Mouse (Mus musculus): ENCODE measurements around the gene Slc22a29. TPM values are rescaled to one million over a fixed set of nuclear protein-coding genes. Genes with fewer than 3 reads are reported as not detected.
A peak's percentile ranks its signal among the peaks of the same experiment; 100 is the strongest.
"Not testable (repeated sequence)": the region's sequence is repeated elsewhere in the genome, so short reads cannot be mapped to it uniquely, and the experiment has no call there.

Gene Slc22a29
- not detected in 2 replicates for polyA plus RNA-seq (2011; ENCODE audit: insufficient read depth, insufficient read length, low read depth, missing spikeins)

DNA sequence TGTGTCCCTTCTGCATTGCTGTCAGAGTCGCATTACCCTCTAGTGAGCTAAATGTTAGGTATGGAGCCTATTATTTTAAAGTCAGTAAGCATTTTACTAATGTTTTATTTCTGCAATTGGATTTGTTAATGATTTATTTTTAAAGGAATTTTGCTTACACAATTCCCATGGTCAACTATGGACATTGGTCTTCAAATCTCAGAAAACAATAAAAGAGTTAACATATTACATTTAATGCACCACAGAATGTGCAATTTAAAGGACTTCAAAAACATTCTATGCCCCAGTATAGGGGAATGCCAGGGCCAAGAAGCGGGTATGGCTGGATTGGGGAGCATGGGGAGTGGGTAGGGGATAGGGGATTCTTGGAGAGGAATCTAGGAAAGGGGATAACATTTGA is at the start of gene Slc22a29:
Gene Slc22a29 (minus strand): TSS at position 101 of the 400 bp plus-strand sequence.
- Histone ChIP-seq H3K27ac (ENCODE audit: insufficient read depth, low read length) (no peak within 1 kb of the TSS), H3K9me3 (replicated peaks; ENCODE audit: control insufficient read depth, insufficient read depth, low read length, poor library complexity, severe bottlenecking) (no peaks in the 10 kb centered on the region), H3K9ac (ENCODE audit: low read depth, poor library complexity, severe bottlenecking) (no peak within 1 kb of the TSS), H3K36me3 (ENCODE audit: control insufficient read depth, insufficient read depth, low read length, poor library complexity, severe bottlenecking) (no peaks in the 10 kb centered on the region), H3K4me3 (ENCODE audit: low read depth, low read length) (no peak within 1 kb of the TSS), H3K4me1 (ENCODE audit: control insufficient read depth, insufficient read depth, low read length) (no peaks in the 10 kb centered on the region), H3K27me3 (ENCODE audit: control insufficient read depth, insufficient read depth, low read length, poor library complexity, severe bottlenecking) (no peaks in the 10 kb centered on the region)
- TF ChIP-seq CTCF (IDR thresholded peaks at IDR 0.05; ENCODE audit: low read depth, low read length): no peak
- TF ChIP-seq POLR2A (IDR thresholded peaks at IDR 0.05; ENCODE audit: insufficient read depth, low read length): no peak
- TF ChIP-seq EP300 (IDR thresholded peaks at IDR 0.05; ENCODE audit: insufficient read depth, low read depth, low read length): no peak

DNA sequence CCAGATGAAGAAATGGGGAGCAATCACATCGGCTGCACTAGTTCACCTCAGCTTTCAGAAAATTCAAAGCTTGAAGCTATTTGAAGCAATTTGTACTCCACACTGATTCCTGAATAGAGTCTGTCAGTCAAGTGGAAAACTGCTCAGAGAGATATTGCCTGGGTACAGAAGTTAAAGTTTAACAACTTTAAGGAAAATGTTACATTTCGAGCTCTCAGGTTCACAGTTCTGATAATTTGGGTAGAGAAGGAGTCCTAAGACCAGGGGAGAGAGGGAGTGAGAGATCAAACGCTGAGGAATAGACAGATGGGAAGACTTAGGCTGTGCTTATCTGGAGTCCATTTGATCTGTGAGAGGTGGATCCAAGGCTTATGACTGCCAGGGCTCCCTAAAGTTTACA is 46.6 kb upstream of the Slc22a29 start:
- Histone ChIP-seq H3K27me3 (ENCODE audit: control insufficient read depth, insufficient read depth, low read length, poor library complexity, severe bottlenecking) (no peaks in the 10 kb centered on the region), H3K4me1 (ENCODE audit: control insufficient read depth, insufficient read depth, low read length) (no peaks in the 10 kb centered on the region), H3K36me3 (ENCODE audit: control insufficient read depth, insufficient read depth, low read length, poor library complexity, severe bottlenecking) (no peaks in the 10 kb centered on the region), H3K9ac (ENCODE audit: low read depth, poor library complexity, severe bottlenecking) (no peak overlapping the region), H3K27ac (ENCODE audit: insufficient read depth, low read length) (no peak overlapping the region), H3K9me3 (replicated peaks; ENCODE audit: control insufficient read depth, insufficient read depth, low read length, poor library complexity, severe bottlenecking) (no peaks in the 10 kb centered on the region), H3K4me3 (ENCODE audit: low read depth, low read length) (no peak overlapping the region)
- TF ChIP-seq POLR2A (IDR thresholded peaks at IDR 0.05; ENCODE audit: insufficient read depth, low read length) (no peak), CTCF (IDR thresholded peaks at IDR 0.05; ENCODE audit: low read depth, low read length) (no peak), EP300 (IDR thresholded peaks at IDR 0.05; ENCODE audit: insufficient read depth, low read depth, low read length) (no peak)

DNA sequence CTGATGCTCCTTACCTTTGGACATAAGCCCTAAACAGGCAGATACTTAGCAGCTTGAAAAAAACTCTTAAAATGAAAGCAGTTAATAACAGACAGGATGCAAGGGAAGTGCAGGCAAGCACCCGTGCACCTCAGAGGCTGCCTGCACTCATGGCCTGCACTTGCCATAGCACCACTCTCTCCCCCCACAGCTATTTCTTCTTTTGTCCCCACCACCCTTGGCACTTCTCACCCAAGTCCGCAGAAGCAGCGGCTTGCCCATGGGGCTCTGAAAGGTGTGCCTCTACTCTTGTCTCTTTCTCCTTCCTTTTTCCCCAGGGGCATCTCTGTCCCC is 34.0 kb upstream of the Slc22a29 start:
- no peaks in the 10 kb centered on the region for H3K27me3 ChIP-seq (ENCODE audit: control insufficient read depth, insufficient read depth, low read length, poor library complexity, severe bottlenecking)
- H3K9ac ChIP-seq (ENCODE audit: low read depth, poor library complexity, severe bottlenecking): peak overlapping the region; percentile 68
- H3K4me1 ChIP-seq (ENCODE audit: control insufficient read depth, insufficient read depth, low read length): no peaks in the 10 kb centered on the region
- no peak overlapping the region for H3K27ac ChIP-seq (ENCODE audit: insufficient read depth, low read length)
- H3K36me3 ChIP-seq (ENCODE audit: control insufficient read depth, insufficient read depth, low read length, poor library complexity, severe bottlenecking): no peaks in the 10 kb centered on the region
- no peaks in the 10 kb centered on the region for H3K9me3 ChIP-seq (replicated peaks; ENCODE audit: control insufficient read depth, insufficient read depth, low read length, poor library complexity, severe bottlenecking)
- TF ChIP-seq POLR2A (IDR thresholded peaks at IDR 0.05; ENCODE audit: insufficient read depth, low read length) (no peak), EP300 (IDR thresholded peaks at IDR 0.05; ENCODE audit: insufficient read depth, low read depth, low read length) (no peak), CTCF (IDR thresholded peaks at IDR 0.05; ENCODE audit: low read depth, low read length) (no peak)
- H3K4me3 ChIP-seq (ENCODE audit: low read depth, low read length): peak overlapping the region; percentile 55

DNA sequence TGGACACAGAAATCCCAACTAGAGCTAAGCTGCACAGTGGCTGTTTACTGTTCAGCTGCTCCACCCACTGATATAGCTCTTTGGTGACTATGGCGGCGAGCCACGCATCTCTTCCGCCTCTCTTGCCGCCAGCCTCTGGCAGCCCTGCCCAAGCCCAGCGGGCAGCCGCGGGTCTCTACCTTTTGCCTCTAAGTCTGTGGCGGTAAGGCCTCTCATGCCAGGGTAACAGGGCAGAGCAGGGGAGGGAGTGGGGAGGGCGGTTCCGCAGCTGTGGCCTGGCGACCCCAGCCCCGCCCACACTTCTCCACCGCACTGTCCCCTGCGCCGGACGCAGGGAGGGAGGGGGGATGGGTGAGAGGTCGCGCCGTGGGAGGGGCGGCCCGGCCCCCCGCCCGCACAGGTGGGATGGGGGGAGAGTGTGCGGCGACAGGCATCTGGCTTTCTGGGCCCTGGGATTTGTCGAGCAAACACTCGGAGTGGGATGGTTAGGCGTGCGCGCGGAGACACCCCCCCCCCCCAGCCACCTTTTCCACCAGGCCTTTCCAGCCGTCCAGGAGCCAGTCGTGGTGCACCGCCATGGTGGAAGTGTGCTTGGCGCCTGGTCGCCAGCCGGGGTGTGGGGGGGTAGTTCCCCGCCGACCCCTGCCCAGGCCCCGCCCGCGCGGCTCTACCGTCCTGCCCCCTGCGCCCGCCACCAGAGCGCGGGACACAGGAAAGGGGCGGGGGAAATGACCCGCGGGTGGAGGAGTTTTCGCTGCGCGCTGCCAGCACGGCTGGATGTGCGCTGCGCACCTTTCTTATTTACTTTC is 33.4 kb upstream of the Slc22a29 start:
- peak overlapping the region; percentile 55 for H3K4me3 ChIP-seq (ENCODE audit: low read depth, low read length)
- no peaks in the 10 kb centered on the region for H3K36me3 ChIP-seq (ENCODE audit: control insufficient read depth, insufficient read depth, low read length, poor library complexity, severe bottlenecking)
- peak overlapping the region; percentile 68 for H3K9ac ChIP-seq (ENCODE audit: low read depth, poor library complexity, severe bottlenecking)
- H3K4me1 ChIP-seq (ENCODE audit: control insufficient read depth, insufficient read depth, low read length): no peaks in the 10 kb centered on the region
- H3K27ac ChIP-seq (ENCODE audit: insufficient read depth, low read length): no peak overlapping the region
- no peaks in the 10 kb centered on the region for H3K9me3 ChIP-seq (replicated peaks; ENCODE audit: control insufficient read depth, insufficient read depth, low read length, poor library complexity, severe bottlenecking)
- TF ChIP-seq POLR2A (IDR thresholded peaks at IDR 0.05; ENCODE audit: insufficient read depth, low read length): no peak
- no peak for TF ChIP-seq CTCF (IDR thresholded peaks at IDR 0.05; ENCODE audit: low read depth, low read length)
- no peak for TF ChIP-seq EP300 (IDR thresholded peaks at IDR 0.05; ENCODE audit: insufficient read depth, low read depth, low read length)
- H3K27me3 ChIP-seq (ENCODE audit: control insufficient read depth, insufficient read depth, low read length, poor library complexity, severe bottlenecking): no peaks in the 10 kb centered on the region

DNA sequence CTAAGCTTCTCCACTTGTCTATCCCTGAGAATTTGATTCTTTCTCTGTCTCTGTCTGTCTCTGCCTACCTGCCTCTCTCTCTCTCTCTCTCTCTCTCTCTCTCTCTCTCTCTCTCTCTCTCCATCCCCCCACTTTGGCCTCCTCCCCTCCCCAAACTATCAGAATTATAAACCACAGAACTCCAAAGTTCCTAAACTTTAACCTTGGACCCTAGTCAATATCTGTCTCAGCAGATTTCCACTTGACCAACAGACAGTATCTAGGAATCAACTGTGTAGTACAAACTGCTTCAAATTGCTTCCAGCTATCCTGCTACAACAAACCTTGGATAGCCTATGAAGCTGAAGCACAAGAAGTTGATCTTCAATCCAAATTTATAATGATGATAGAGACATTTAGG is 10.2 kb upstream of the Slc22a29 start:
- TF ChIP-seq EP300 (IDR thresholded peaks at IDR 0.05; ENCODE audit: insufficient read depth, low read depth, low read length) (no peak), CTCF (IDR thresholded peaks at IDR 0.05; ENCODE audit: low read depth, low read length) (no peak), POLR2A (IDR thresholded peaks at IDR 0.05; ENCODE audit: insufficient read depth, low read length) (no peak)
- no peaks in the 10 kb centered on the region for H3K9me3 ChIP-seq (replicated peaks; ENCODE audit: control insufficient read depth, insufficient read depth, low read length, poor library complexity, severe bottlenecking)
- H3K27ac ChIP-seq (ENCODE audit: insufficient read depth, low read length): no peak overlapping the region
- no peaks in the 10 kb centered on the region for H3K27me3 ChIP-seq (ENCODE audit: control insufficient read depth, insufficient read depth, low read length, poor library complexity, severe bottlenecking)
- H3K9ac ChIP-seq (ENCODE audit: low read depth, poor library complexity, severe bottlenecking): no peak overlapping the region
- no peaks in the 10 kb centered on the region for H3K4me1 ChIP-seq (ENCODE audit: control insufficient read depth, insufficient read depth, low read length)
- no peak overlapping the region for H3K4me3 ChIP-seq (ENCODE audit: low read depth, low read length)
- no peaks in the 10 kb centered on the region for H3K36me3 ChIP-seq (ENCODE audit: control insufficient read depth, insufficient read depth, low read length, poor library complexity, severe bottlenecking)

DNA sequence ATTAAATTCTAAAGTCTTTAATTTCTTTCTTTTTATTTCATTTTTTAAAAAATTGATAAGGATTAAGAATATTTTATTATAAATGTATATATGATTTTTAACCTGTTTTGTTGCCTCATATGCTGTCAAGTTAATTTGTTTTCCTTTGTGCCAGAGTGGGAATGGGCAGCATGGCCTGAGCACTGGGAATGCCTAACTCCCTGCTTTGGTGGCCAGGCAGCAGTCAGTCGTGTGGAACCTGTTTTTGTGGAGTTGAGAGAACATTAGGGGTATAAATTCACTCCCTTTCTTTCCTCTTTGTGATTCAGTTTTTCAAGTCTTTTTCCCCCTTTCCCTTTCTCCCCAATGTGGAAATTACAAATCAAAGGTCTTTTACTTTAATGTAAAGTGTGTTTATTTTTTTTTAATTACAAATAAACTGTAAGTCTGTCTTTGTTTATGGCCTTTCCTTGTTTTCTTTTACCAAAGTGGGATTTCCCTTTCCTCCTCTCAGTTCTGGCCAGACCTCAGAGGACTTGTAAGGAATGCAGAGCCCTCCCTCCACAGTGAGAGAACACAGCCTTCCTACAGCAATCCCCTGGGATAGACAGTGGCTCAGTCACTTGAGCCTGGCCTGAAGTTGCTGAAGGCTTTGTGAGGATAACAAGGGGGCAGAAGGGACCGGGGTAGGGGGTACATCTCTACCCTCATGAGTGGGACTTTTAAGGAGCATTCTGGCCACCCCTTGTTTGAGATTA is 69.7 kb downstream of the Slc22a29 start:
- Histone ChIP-seq H3K27me3 (ENCODE audit: control insufficient read depth, insufficient read depth, low read length, poor library complexity, severe bottlenecking) (no peaks in the 10 kb centered on the region), H3K4me3 (ENCODE audit: low read depth, low read length) (no peak overlapping the region), H3K27ac (ENCODE audit: insufficient read depth, low read length) (no peak overlapping the region), H3K9ac (ENCODE audit: low read depth, poor library complexity, severe bottlenecking) (no peak overlapping the region), H3K36me3 (ENCODE audit: control insufficient read depth, insufficient read depth, low read length, poor library complexity, severe bottlenecking) (no peaks in the 10 kb centered on the region), H3K4me1 (ENCODE audit: control insufficient read depth, insufficient read depth, low read length) (no peaks in the 10 kb centered on the region), H3K9me3 (replicated peaks; ENCODE audit: control insufficient read depth, insufficient read depth, low read length, poor library complexity, severe bottlenecking) (peaks cover 7% of the 10 kb centered on the region; the same call in 1 of the 2 replicates)
- TF ChIP-seq EP300 (IDR thresholded peaks at IDR 0.05; ENCODE audit: insufficient read depth, low read depth, low read length): no peak
- TF ChIP-seq CTCF (IDR thresholded peaks at IDR 0.05; ENCODE audit: low read depth, low read length): no peak
- TF ChIP-seq POLR2A (IDR thresholded peaks at IDR 0.05; ENCODE audit: insufficient read depth, low read length): no peak

DNA sequence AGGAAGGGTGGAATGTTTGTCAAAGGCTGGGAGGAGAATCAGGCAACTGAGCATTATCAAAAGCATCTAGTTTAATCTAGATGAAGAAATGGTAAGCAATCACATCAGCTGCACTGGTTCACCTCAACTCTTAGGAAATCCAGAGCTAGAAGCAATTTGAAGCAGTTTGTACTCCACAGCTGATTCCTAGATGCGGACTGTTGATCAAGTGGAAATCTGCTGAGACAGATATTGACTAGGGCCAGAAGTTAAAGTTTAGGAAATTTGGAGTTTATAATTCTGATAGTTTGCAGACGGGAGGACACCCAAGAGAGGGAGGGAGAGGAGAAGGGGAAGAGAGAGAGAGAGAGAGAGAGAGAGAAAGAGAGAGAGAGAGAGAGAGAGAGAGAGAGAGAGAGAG is 76.0 kb downstream of the Slc22a29 start:
- H3K4me1 ChIP-seq (ENCODE audit: control insufficient read depth, insufficient read depth, low read length); H3K36me3 ChIP-seq (ENCODE audit: control insufficient read depth, insufficient read depth, low read length, poor library complexity, severe bottlenecking); H3K9ac ChIP-seq (ENCODE audit: low read depth, poor library complexity, severe bottlenecking); H3K4me3 ChIP-seq (ENCODE audit: low read depth, low read length); H3K27ac ChIP-seq (ENCODE audit: insufficient read depth, low read length); H3K27me3 ChIP-seq (ENCODE audit: control insufficient read depth, insufficient read depth, low read length, poor library complexity, severe bottlenecking); H3K9me3 ChIP-seq (replicated peaks; ENCODE audit: control insufficient read depth, insufficient read depth, low read length, poor library complexity, severe bottlenecking): not testable (repeated sequence)

DNA sequence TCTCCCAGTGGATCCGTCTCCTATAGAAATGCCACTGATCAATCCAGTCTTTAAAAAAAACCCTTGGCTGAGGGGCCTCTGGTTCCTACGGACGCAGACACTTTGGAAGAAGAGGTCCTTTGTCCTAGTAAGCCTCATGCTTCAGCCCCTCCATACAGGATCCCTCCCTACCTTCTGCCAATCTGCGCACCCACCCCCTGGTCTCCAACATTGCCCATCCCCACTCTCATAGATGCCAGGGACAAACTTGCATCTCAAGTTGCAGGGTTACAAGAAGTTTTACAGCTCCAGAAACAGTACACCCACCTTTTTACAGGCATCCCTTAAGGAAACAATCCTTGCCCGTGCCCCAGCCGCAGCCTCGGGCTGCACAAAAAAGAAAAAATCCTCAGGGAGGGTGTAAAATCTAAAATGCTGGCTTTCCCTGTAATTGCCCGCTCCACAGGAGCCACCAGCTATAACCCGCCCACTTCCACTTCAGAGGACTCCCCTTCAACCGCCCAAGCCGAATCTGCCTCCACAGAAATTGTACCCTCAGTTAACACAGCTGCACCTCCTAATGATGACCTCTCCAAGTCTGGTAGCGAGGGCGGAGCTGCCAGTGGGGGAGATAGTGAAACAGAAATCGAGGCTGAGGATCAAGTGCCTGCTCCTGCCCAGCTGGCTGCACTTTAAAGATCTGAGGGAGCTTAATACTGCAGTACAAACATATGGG is 84.4 kb downstream of the Slc22a29 start:
- not testable (repeated sequence) for H3K9ac ChIP-seq (ENCODE audit: low read depth, poor library complexity, severe bottlenecking); H3K36me3 ChIP-seq (ENCODE audit: control insufficient read depth, insufficient read depth, low read length, poor library complexity, severe bottlenecking); H3K27me3 ChIP-seq (ENCODE audit: control insufficient read depth, insufficient read depth, low read length, poor library complexity, severe bottlenecking); H3K9me3 ChIP-seq (replicated peaks; ENCODE audit: control insufficient read depth, insufficient read depth, low read length, poor library complexity, severe bottlenecking); H3K4me3 ChIP-seq (ENCODE audit: low read depth, low read length); H3K27ac ChIP-seq (ENCODE audit: insufficient read depth, low read length); H3K4me1 ChIP-seq (ENCODE audit: control insufficient read depth, insufficient read depth, low read length)

Measured in ES-Bruce4 (cell line).